Mouse (Mus musculus): ENCODE data around the gene Cytl1. TPM values are rescaled to one million over a fixed set of nuclear protein-coding genes. Genes with fewer than 3 reads are reported as not detected.

Cytl1 gene
- not detected in 2 replicates for polyA plus RNA-seq (2012)

GRCm38 (mm10) chr5:37735224-37735623, at the start of gene Cytl1:
TSS of gene Cytl1 (plus strand) at chr5:37735519.
- Histone ChIP-seq H3K4me1 (ENCODE audit: control insufficient read depth) (no peaks in the 10 kb centered on the region), H3K36me3 (ENCODE audit: control insufficient read depth) (no peaks in the 10 kb centered on the region), H3K27me3 (ENCODE audit: control insufficient read depth) (no peaks in the 10 kb centered on the region), H3K9me3 (ENCODE audit: control insufficient read depth, low read length) (peaks cover 14% of the 10 kb centered on the region), H3K4me3 (replicated peaks) (no peak within 1 kb of the TSS)
- no peak for TF ChIP-seq TAL1 (IDR thresholded peaks at IDR 0.05; ENCODE audit: low read length)

GRCm38 (mm10) chr5:37692759-37693158, 42.6 kb upstream of the Cytl1 start:
- H3K36me3 ChIP-seq (ENCODE audit: control insufficient read depth), result no peaks in the 10 kb centered on the region
- TF ChIP-seq TAL1 (IDR thresholded peaks at IDR 0.05; ENCODE audit: low read length) (no peak), GATA1 (IDR thresholded peaks at IDR 0.05; ENCODE audit: low read length) (no peak)
- no peak overlapping the region for H3K4me3 ChIP-seq (replicated peaks)
- H3K27me3 ChIP-seq (ENCODE audit: control insufficient read depth), result no peaks in the 10 kb centered on the region
- peaks cover 10% of the 10 kb centered on the region for H3K9me3 ChIP-seq (ENCODE audit: control insufficient read depth, low read length)
- no peaks in the 10 kb centered on the region for H3K4me1 ChIP-seq (ENCODE audit: control insufficient read depth)

- TF ChIP-seq GATA1 (IDR thresholded peaks at IDR 0.05; ENCODE audit: low read length) (no peak), TAL1 (IDR thresholded peaks at IDR 0.05; ENCODE audit: low read length) (no peak)
These were observed 39.5 kb upstream of the Cytl1 start for GRCm38 (mm10) chr5:37695773-37696172.

GRCm38 (mm10) chr5:37697286-37697685, 38.0 kb upstream of the Cytl1 start:
- TF ChIP-seq TAL1 (IDR thresholded peaks at IDR 0.05; ENCODE audit: low read length) (no peak), GATA1 (IDR thresholded peaks at IDR 0.05; ENCODE audit: low read length) (no peak)
- Histone ChIP-seq H3K27me3 (ENCODE audit: control insufficient read depth) (no peaks in the 10 kb centered on the region), H3K4me1 (ENCODE audit: control insufficient read depth) (no peaks in the 10 kb centered on the region), H3K4me3 (replicated peaks) (no peak overlapping the region), H3K36me3 (ENCODE audit: control insufficient read depth) (no peaks in the 10 kb centered on the region), H3K9me3 (ENCODE audit: control insufficient read depth, low read length) (peaks cover 2% of the 10 kb centered on the region; the same call in 1 of the 2 replicates)

More at GRCm38 (mm10) chr5:37695773-37696172, 39.5 kb upstream of the Cytl1 start:
- no peaks in the 10 kb centered on the region for H3K4me1 ChIP-seq (ENCODE audit: control insufficient read depth)
- H3K9me3 ChIP-seq (ENCODE audit: control insufficient read depth, low read length), result peaks cover 10% of the 10 kb centered on the region
- H3K4me3 ChIP-seq (replicated peaks), result no peak overlapping the region
- H3K27me3 ChIP-seq (ENCODE audit: control insufficient read depth), result no peaks in the 10 kb centered on the region
- no peaks in the 10 kb centered on the region for H3K36me3 ChIP-seq (ENCODE audit: control insufficient read depth)

- H3K36me3 ChIP-seq (ENCODE audit: control insufficient read depth), result no peaks in the 10 kb centered on the region
- TF ChIP-seq GATA1 (IDR thresholded peaks at IDR 0.05; ENCODE audit: low read length) (no peak), TAL1 (IDR thresholded peaks at IDR 0.05; ENCODE audit: low read length) (no peak)
- no peak overlapping the region for H3K4me3 ChIP-seq (replicated peaks)
- no peaks in the 10 kb centered on the region for H3K27me3 ChIP-seq (ENCODE audit: control insufficient read depth)
- H3K9me3 ChIP-seq (ENCODE audit: control insufficient read depth, low read length), result no peaks in the 10 kb centered on the region; the same call in 1 of the 2 replicates
- H3K4me1 ChIP-seq (ENCODE audit: control insufficient read depth), result no peaks in the 10 kb centered on the region
These were observed 35.6 kb upstream of the Cytl1 start for GRCm38 (mm10) chr5:37699757-37700156.

- Histone ChIP-seq H3K4me1 (ENCODE audit: control insufficient read depth) (no peaks in the 10 kb centered on the region), H3K27me3 (ENCODE audit: control insufficient read depth) (no peaks in the 10 kb centered on the region), H3K4me3 (replicated peaks) (no peak overlapping the region), H3K36me3 (ENCODE audit: control insufficient read depth) (no peaks in the 10 kb centered on the region), H3K9me3 (ENCODE audit: control insufficient read depth, low read length) (peaks cover 3% of the 10 kb centered on the region; the same call in 1 of the 2 replicates)
- TF ChIP-seq GATA1 (IDR thresholded peaks at IDR 0.05; ENCODE audit: low read length) (no peak), TAL1 (IDR thresholded peaks at IDR 0.05; ENCODE audit: low read length) (no peak)
These were observed 30.4 kb upstream of the Cytl1 start for GRCm38 (mm10) chr5:37704962-37705361.

GRCm38 (mm10) chr5:37708124-37708523, 27.2 kb upstream of the Cytl1 start:
- Histone ChIP-seq H3K36me3 (ENCODE audit: control insufficient read depth) (no peaks in the 10 kb centered on the region), H3K9me3 (ENCODE audit: control insufficient read depth, low read length) (peaks cover 7% of the 10 kb centered on the region), H3K4me1 (ENCODE audit: control insufficient read depth) (no peaks in the 10 kb centered on the region), H3K4me3 (replicated peaks) (no peak overlapping the region), H3K27me3 (ENCODE audit: control insufficient read depth) (no peaks in the 10 kb centered on the region)
- no peak for TF ChIP-seq GATA1 (IDR thresholded peaks at IDR 0.05; ENCODE audit: low read length)
- no peak for TF ChIP-seq TAL1 (IDR thresholded peaks at IDR 0.05; ENCODE audit: low read length)

- Histone ChIP-seq H3K9me3 (ENCODE audit: control insufficient read depth, low read length) (peaks cover 7% of the 10 kb centered on the region), H3K36me3 (ENCODE audit: control insufficient read depth) (no peaks in the 10 kb centered on the region), H3K4me1 (ENCODE audit: control insufficient read depth) (no peaks in the 10 kb centered on the region), H3K27me3 (ENCODE audit: control insufficient read depth) (no peaks in the 10 kb centered on the region), H3K4me3 (replicated peaks) (no peak overlapping the region)
- TF ChIP-seq GATA1 (IDR thresholded peaks at IDR 0.05; ENCODE audit: low read length) (no peak), TAL1 (IDR thresholded peaks at IDR 0.05; ENCODE audit: low read length) (no peak)
These were observed 25.9 kb upstream of the Cytl1 start for GRCm38 (mm10) chr5:37709257-37709904.

- Histone ChIP-seq H3K9me3 (ENCODE audit: control insufficient read depth, low read length) (no peaks in the 10 kb centered on the region), H3K36me3 (ENCODE audit: control insufficient read depth) (no peaks in the 10 kb centered on the region), H3K4me1 (ENCODE audit: control insufficient read depth) (no peaks in the 10 kb centered on the region), H3K4me3 (replicated peaks) (no peak within 1 kb of the TSS), H3K27me3 (ENCODE audit: control insufficient read depth) (peaks cover 21% of the 10 kb centered on the region)
- TF ChIP-seq GATA1 (IDR thresholded peaks at IDR 0.05; ENCODE audit: low read length), result no peak
- TF ChIP-seq TAL1 (IDR thresholded peaks at IDR 0.05; ENCODE audit: low read length), result no peak
These were observed 18.6 kb upstream of the Cytl1 start, which contains the start of gene Stk32b for GRCm38 (mm10) chr5:37716505-37717372. TSS of gene Stk32b (minus strand) at chr5:37717171.

Data from erythroblast, embryonic 14.5 days (primary cell).